Mouse (Mus musculus): ENCODE measurements around the gene Hist1h4f.

Gene Hist1h4f

DNA sequence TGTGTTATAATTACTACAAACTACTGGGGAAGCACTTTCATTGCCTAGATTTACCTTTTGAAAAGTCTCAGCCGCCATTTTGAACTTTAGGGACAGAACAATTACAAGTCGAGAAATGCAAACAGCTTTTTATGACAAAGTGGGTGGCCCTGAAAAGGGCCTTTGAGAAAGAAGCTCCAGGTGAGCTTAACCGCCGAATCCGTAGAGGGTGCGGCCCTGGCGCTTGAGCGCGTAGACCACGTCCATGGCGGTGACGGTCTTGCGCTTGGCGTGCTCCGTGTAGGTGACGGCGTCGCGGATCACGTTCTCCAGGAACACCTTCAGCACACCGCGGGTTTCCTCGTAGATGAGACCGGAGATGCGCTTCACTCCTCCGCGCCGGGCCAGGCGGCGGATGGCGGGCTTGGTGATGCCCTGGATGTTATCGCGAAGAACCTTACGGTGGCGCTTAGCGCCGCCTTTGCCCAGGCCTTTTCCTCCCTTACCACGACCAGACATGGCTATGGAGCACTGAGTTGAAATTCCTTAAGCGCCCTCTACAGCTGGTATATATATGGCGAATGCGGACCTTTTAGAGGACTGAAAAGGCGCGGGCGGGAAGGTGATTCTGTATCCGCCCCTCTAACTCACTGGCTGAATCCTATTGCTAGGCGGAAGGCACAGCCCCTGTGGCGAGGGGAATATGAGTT is at the start of gene Hist1h4f:
Hist1h4f (minus strand) TSS at position 503 of the 689 bp plus-strand sequence.
- in situ Hi-C loops (cut with MboI, MseI), result loop anchor here (25.0 kb wide), 2 partner anchors 1061 to 1739 kb away; partner anchors contain the start of genes Hist1h2ao, Hist1h2bq and Hist1h4m

- in situ Hi-C loops (cut with MboI, MseI), result loop anchor here (10.0 kb wide), 1 partner anchor 173 kb away; the partner anchor contains the start of gene Abt1
Observed at GRCm38 (mm10) chr13:23597957-23598356, 46.5 kb upstream of the Hist1h4f start.

DNA sequence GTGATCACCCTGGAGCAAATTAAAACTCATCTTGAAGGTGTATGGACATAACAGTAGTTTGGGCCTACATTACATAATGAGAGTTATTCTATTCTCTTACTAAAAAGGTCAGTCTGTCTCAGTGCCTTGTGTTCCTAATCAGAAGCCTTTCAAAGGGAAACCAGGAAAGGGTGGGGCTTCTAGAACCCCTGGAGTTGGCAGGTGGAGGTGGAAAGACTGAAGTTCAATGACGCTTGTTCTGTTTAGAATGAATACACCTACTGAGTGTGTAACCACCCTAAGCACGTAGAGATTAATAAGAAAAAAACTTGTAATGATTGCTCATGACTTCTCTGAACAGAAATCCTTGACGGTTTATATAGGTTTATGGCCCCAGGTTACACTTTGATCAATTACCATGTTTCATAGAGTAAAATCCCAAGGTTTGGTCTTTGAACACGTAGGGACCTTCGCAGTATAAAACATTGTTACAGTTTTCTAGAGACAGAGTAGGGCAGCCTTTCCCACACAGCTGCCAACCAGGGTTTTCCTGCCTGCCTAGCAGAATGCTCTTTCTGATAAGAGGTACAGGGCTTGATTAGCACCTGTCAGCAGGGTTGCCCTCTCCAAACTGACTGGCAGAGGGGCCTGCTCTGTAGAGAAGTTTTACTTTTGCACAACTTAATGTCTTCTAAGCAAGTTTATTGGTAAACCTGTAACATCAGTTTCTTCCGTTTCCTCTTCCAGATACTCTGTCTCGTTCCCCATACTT is 44.3 kb upstream of the Hist1h4f start:
- in situ Hi-C loops (cut with MboI, MseI), result loop anchor here (10.0 kb wide), 1 partner anchor 171 kb away; the partner anchor contains the start of gene Abt1

GRCm38 (mm10) chr13:23595185-23595584 is 43.7 kb upstream of the Hist1h4f start:
- in situ Hi-C loops (cut with MboI, MseI), result loop anchor here (10.0 kb wide), 1 partner anchor 170 kb away; the partner anchor contains the start of gene Abt1

GRCm38 (mm10) chr13:23593051-23593770 is 41.8 kb upstream of the Hist1h4f start:
- in situ Hi-C loops (cut with MboI, MseI), result loop anchor here (10.0 kb wide), 1 partner anchor 168 kb away; the partner anchor contains the start of gene Abt1

DNA sequence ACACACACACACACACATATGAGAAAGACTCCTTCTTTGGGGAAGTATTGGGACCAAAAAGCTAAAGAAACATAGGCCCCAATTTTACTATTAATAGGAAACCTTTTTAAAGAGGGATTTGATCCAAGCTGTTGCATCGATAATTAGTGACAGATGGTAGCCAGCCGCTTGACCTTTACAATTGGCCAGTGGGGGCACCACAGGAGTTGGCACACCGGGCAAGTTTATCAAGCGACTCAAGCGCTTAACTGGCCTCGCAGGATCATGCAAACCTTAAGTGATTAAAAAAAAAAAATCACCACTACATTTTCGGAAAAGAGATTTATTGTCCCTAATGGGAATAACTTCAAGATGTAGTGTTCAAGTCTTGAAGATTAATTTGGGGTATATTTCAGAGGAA is 41.2 kb upstream of the Hist1h4f start:
- in situ Hi-C loops (cut with MboI, MseI), result loop anchor here (10.0 kb wide), 1 partner anchor 168 kb away; the partner anchor contains the start of gene Abt1

DNA sequence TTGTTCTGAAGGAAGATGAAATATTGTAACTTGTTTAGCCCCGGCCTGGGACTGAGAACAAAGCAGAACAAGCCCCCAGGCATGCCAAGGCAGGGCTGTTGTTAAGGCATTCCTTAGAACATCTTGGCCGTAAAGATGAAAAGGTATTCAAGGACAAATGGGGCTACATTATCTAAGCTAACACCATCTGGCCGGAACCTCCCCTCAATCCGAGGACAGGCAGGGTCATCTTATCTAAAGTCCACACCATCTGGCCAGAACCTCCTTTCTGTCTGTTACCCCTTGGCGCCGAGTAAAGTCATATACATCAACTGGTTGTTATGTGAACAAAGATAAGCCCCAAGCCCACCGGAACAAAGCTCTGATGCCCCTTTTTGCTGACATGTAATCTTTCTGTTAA is 40.4 kb upstream of the Hist1h4f start:
- in situ Hi-C loops (cut with MboI, MseI), result loop anchor here (10.0 kb wide), 1 partner anchor 167 kb away; the partner anchor contains the start of gene Abt1

DNA sequence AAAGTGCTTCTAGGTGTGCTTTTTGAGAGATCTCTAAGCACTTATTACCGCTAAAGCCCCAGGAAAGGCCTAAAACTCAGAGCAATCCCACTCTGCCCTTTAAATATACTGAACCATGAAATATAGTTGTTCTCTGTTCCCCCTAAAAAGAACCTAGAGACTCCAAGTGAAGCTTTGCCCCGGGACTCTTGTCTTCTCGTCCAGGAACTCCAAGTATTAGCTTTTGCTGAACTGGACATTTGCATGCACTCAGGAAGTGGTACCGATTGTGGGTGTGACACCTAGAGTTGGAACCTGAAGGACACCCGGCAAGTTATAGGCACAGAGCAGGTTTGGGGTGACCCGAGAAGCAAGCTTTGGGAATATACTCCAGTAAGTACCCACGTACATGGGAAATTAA is 39.8 kb upstream of the Hist1h4f start:
- in situ Hi-C loops (cut with MboI, MseI), result loop anchor here (10.0 kb wide), 1 partner anchor 166 kb away; the partner anchor contains the start of gene Abt1

DNA sequence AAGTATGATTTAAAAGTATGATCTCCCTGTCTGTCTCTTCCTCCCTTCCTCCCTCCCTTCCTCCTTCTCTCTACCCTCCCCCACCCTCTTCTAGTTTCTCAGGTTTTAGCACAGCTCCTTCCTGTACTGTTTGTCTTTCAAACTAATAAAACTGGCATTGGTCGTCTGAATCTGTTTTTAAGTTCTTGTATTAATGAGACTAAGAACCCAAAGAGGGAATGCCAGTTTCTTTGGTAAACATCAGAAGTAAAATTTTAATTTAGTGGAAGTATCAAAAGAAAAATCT is 35.4 kb upstream of the Hist1h4f start:
- in situ Hi-C loops (cut with MboI, MseI), result loop anchor here (10.0 kb wide), 1 partner anchor 52 kb away; the partner anchor contains the start of genes Hist1h2af, Hist1h3g and Hist1h4h

DNA sequence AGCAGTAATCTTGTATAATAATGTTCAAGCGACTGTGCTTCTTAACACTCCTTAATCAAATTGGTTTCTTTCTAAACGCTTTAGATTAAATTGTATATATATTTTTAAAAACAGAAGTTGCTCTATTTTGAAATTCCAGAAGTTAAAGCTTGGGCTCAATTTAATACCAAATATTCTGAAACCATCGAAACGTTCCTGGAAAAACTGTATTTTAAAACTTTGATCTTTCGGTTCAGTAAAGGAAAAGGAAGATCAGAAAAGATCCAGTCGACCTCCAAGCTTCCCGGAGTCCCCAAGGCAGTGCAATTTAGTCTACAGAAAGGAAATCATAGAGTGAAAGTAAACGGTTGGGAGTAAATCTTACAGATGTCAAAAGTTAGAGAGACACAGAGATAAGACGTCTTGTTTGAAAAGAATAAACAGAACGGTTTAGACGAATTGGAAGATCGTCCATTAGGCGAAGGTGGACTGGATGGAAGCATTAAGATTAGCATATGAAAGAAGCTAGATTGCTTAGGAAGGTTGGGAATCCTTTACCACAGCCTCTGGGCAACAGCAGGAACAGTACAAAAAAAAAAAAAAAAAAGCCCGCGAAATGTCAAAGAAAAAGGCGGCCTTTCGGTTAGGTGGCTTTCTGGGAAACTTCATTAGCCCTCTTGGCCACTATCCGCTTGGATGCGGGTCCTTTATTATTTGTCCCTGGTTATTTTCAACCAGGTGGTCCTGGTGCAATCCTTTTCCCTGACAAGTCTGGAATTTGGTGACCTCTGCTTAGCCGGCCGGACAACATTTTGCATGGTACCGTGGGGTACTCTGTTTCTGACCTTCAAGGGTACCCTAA is 34.9 kb upstream of the Hist1h4f start:
- in situ Hi-C loops (cut with MboI, MseI), result loop anchor here (10.0 kb wide), 1 partner anchor 52 kb away; the partner anchor contains the start of genes Hist1h2af, Hist1h3g and Hist1h4h

DNA sequence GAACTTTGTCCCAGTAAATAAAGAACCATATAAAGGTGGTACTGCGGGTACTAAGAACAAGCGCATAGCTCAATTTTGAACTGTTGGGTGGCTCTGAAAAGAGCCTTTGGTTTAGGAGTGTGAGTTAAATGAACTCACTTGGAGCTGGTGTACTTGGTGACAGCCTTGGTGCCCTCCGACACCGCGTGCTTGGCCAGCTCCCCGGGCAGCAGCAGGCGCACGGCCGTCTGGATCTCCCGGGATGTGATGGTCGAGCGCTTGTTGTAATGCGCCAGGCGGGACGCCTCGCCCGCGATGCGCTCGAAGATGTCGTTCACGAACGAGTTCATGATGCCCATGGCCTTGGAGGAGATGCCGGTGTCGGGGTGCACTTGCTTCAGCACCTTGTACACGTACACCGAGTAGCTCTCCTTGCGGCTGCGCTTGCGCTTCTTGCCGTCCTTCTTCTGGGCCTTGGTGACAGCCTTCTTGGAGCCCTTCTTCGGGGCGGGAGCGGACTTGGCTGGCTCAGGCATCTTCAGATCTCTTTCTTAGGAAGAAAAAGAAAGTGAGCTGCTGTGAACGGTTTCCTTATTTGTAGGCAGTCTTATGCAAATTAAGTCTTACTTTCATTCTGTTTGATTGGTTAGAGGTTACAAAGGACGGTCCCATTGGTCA is 34.1 kb upstream of the Hist1h4f start:
- in situ Hi-C loops (cut with MboI, MseI), result loop anchor here (10.0 kb wide), 1 partner anchor 51 kb away; the partner anchor contains the start of genes Hist1h2af, Hist1h3g and Hist1h4h

DNA sequence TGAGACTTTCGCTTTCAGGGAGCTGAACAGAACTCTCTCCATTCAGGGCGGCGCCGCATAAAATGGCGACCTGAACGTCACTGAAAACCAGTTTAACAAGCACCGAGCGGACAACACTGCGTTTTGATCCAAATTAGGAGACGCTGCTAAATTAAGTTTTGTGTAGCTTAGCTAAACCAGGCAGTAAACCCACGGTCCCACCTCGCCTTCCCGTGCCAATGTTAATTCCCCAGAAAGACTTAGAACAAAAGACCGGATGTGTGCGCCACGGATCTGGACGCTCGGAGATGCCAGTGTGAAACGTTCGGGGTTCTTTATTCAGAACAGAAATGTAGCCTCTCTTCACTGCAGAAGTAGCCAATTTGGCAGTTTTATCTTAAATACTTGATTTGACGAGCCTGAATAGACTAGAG is 33.6 kb upstream of the Hist1h4f start:
- in situ Hi-C loops (cut with MboI, MseI), result loop anchor here (10.0 kb wide), 1 partner anchor 50 kb away; the partner anchor contains the start of genes Hist1h2af, Hist1h3g and Hist1h4h

DNA sequence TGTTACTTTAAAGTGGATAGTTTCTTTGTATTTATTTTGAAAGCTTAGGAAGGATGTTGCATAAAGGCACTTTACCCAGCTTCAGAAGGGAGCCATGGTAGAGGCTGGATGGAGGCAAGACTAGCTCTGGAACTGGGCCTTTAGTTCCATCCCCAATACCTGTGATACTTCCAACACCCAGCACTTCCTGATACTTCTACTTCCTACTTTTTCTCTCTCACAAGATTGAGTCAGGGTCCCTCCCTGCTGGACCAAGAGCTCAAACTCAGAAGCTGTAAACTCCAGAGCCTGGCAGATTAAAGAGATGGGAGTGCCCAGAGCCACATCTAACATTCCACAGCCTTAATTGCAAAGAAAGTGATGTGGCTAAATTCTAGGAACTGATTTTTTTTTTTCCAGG is 32.9 kb upstream of the Hist1h4f start:
- in situ Hi-C loops (cut with MboI, MseI), result loop anchor here (5.0 to 10.0 kb wide), 2 partner anchors 50 to 163 kb away; partner anchors contain the start of genes Hist1h2af, Hist1h2bb, Hist1h3c and Hist1h3g

- in situ Hi-C loops (cut with MboI, MseI), result loop anchor here (5.0 to 10.0 kb wide), 2 partner anchors 49 to 164 kb away; partner anchors contain the start of genes Hist1h2af, Hist1h2bb, Hist1h3c and Hist1h3g
Observed at GRCm38 (mm10) chr13:23583387-23584068, 32.1 kb upstream of the Hist1h4f start.

DNA sequence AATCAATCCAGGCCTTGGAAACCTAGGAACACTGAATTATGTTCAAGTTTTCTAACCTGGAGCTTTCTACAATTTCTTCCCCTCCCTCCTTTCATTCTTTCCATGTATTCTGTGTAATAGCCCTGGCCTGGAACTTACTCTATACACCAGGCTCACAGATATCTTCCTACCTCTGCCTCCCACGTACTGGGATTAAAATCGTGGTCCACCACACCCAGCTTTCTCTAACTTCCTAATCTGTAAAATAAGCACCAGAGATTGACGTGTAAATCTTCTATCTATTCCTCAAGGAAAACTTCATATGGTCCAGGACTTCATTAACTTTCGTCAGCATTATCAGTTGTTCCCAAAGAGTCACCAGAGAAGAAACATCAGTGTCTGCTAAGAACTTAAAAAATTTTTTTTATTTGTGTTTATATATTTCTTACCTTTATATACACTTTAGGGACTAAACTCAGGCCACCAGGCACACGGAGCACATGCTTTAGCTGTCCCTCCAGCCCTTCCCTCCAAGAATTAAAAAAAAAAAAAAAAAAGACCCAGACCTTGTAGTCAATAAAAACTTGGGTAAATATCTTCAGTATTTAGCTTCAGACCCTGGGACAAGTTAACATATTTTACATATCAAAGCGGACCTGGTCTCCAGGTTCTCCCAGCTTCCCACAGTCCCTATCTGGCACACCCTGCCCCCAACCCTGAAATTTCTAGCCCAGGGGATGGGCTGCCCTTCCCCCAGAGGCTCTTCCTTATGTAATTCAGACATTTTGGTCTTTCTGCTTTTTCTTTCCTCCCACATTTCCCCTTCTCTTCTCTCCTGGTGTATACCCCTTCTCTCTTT is 31.0 kb upstream of the Hist1h4f start:
- in situ Hi-C loops (cut with MboI, MseI), result loop anchor here (5.0 to 10.0 kb wide), 2 partner anchors 48 to 165 kb away; partner anchors contain the start of genes Hist1h2af, Hist1h2bb, Hist1h3c and Hist1h3g

- in situ Hi-C loops (cut with MboI, MseI), result loop anchor here (5.0 to 10.0 kb wide), 2 partner anchors 47 to 166 kb away; partner anchors contain the start of genes Hist1h2af, Hist1h2bb, Hist1h3c and Hist1h3g
Observed at GRCm38 (mm10) chr13:23581408-23582218, 30.2 kb upstream of the Hist1h4f start, which contains the start of gene Hist1h4d. Gene Hist1h4d (plus strand): TSS chr13:23581598.

- in situ Hi-C loops (cut with MboI, MseI), result no loop called here
Observed at GRCm38 (mm10) chr13:23577835-23578234, 26.4 kb upstream of the Hist1h4f start.

All from regulatory T cell (primary cell).